ENCODE assay signal across 19 mouse cellular contexts in the genomic region with DNA sequence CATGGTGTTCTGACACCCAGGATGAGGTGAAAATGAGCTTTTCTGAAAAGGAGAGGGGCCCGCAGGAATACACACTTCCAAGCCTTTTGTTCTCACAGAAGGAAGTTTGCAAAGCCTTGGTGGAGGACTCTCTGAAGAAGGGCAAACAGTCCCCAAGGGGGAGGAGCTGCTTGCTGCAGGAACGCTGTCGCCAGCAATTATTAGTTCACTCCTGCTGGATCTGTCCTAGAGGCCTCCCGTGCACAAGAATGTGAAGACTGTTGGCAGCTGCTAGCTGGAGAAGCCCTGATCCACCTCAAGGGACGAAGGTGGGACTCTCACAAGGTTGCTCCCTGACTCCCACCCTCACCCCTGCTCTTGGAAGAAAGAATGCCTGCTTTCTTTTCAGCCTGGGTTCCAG.
DNase-seq lines count a peak whose midpoint lies in the region; ATAC-seq and TF ChIP-seq lines count a peak whose summit lies in the region.
"Had no signal": no experiment of that assay in that cellular context is flagged by ENCODE, and none has a peak within 500 bp of the region (broad histone marks: within the 10 kb centered on the region; RNA-seq: fewer than 3 reads in every experiment).

No protein-coding gene starts in this region.

- H3K4me1 ChIP-seq in hindbrain, embryonic 16.5 days (ENCODE audit: control insufficient read depth, insufficient read depth, low read depth, low read length): no peaks in the 10 kb centered on the region; the same call in 1 of the 2 replicates
- 0 out of 2 replicates have a peak, but pooled peaks cover 3% of the 10 kb centered on the region for H3K4me1 ChIP-seq in hindbrain, postnatal 0 days (ENCODE audit: insufficient read depth, low read length)

- no peak overlapping the region for H3K9ac ChIP-seq in hindbrain, embryonic 16.5 days (ENCODE audit: low read depth, low read length)
- no peak overlapping the region for H3K9ac ChIP-seq in hindbrain, postnatal 0 days (replicated peaks; ENCODE audit: low read length)
- H3K9ac ChIP-seq: heart, embryonic 13.5 days; hindbrain, embryonic 14.5 days; limb, embryonic 13.5 days; liver, postnatal 0 days had no signal

- peak; percentile 45; the same call in 1 of the 2 replicates for ATAC-seq in hindbrain, embryonic 16.5 days
- no peak for ATAC-seq in hindbrain, postnatal 0 days
- ATAC-seq: activated CD4-positive, CD25-positive, alpha-beta regulatory T cell, adult 4 months; liver, postnatal 0 days had no signal

- H3K4me3 ChIP-seq in hindbrain, embryonic 16.5 days (ENCODE audit: low read length): no peak overlapping the region
- no peak overlapping the region for H3K4me3 ChIP-seq in hindbrain, postnatal 0 days (ENCODE audit: low read length)
- H3K4me3 ChIP-seq: heart, embryonic 13.5 days; limb, embryonic 13.5 days had no signal

- H3K36me3 ChIP-seq in hindbrain, embryonic 16.5 days (ENCODE audit: control insufficient read depth, insufficient read depth, low read length): no peaks in the 10 kb centered on the region
- H3K36me3 ChIP-seq in hindbrain, postnatal 0 days (ENCODE audit: insufficient read depth, low read length): no peaks in the 10 kb centered on the region
- H3K36me3 ChIP-seq: G1E; heart, embryonic 13.5 days; limb, embryonic 13.5 days had no signal

- no peak overlapping the region for H3K27ac ChIP-seq in hindbrain, embryonic 16.5 days (ENCODE audit: low read depth, low read length)
- no peak overlapping the region for H3K27ac ChIP-seq in hindbrain, postnatal 0 days
- H3K27ac ChIP-seq: heart, embryonic 13.5 days; hindbrain, embryonic 14.5 days; limb, embryonic 13.5 days had no signal

- no peak for TF ChIP-seq CTCF in hindbrain, postnatal 0 days (IDR thresholded peaks at IDR 0.05; ENCODE audit: low read depth)

- 10% methylated on average over 5 of the region's 5 CpGs for WGBS in hindbrain, embryonic 16.5 days
- 13% methylated on average over 5 of the region's 5 CpGs for WGBS in hindbrain, postnatal 0 days

- H3K4me2 ChIP-seq in hindbrain, embryonic 16.5 days (ENCODE audit: low read length): no peak overlapping the region
- no peak overlapping the region for H3K4me2 ChIP-seq in hindbrain, postnatal 0 days (ENCODE audit: low read depth, low read length)
- H3K4me2 ChIP-seq: heart, embryonic 13.5 days; hindbrain, embryonic 14.5 days; limb, embryonic 13.5 days had no signal

- no peaks in the 10 kb centered on the region for H3K9me3 ChIP-seq in hindbrain, embryonic 16.5 days (ENCODE audit: control insufficient read depth, low read length)
- no peaks in the 10 kb centered on the region for H3K9me3 ChIP-seq in hindbrain, postnatal 0 days (ENCODE audit: low read length)
- H3K9me3 ChIP-seq: heart, embryonic 13.5 days; limb, embryonic 13.5 days had no signal

- no peak for DNase-seq in hindbrain, postnatal 0 days (ENCODE audit: low spot score)
- DNase-seq in brain, adult 2 months (ENCODE audit: low read depth, low spot score): peak; percentile 22
- peak; percentile 43 for DNase-seq in kidney, postnatal 10 days
- peak; percentile 20 for DNase-seq in lung, postnatal 36 days
- no peak for DNase-seq in adrenal gland, postnatal 14 days
- DNase-seq in gastrocnemius, postnatal 4 days (ENCODE audit: low spot score in 2 of 2): no peak
- no peak for DNase-seq in T-cell, adult 2 months (ENCODE audit: low spot score)
- DNase-seq: B cell, adult 2 months; cerebellum, adult 18-20 months; gastrocnemius, postnatal 36 days; liver, postnatal 0 days; midbrain, embryonic 14.5 days; right cerebral cortex, postnatal 4 days had no signal

- H3K27me3 ChIP-seq in hindbrain, embryonic 16.5 days (replicated peaks; ENCODE audit: control insufficient read depth, insufficient read depth, low read length): no peaks in the 10 kb centered on the region
- H3K27me3 ChIP-seq in hindbrain, postnatal 0 days (ENCODE audit: insufficient read depth, low read length): no peaks in the 10 kb centered on the region
- H3K27me3 ChIP-seq: heart, embryonic 13.5 days; limb, embryonic 13.5 days had no signal

Comparison
In these comparisons a context has a peak if more than half of its experiments do, and no peak if none do; other contexts are left out.
1. DNase-seq: peak in brain, adult 2 months (single experiment), kidney, postnatal 10 days (single experiment) and lung, postnatal 36 days (single experiment); none in hindbrain, postnatal 0 days (single experiment), adrenal gland, postnatal 14 days (single experiment), gastrocnemius, postnatal 4 days (0 of 2) and T-cell, adult 2 months (single experiment).